Mouse (Mus musculus): ENCODE data around the gene Frmd5.
"Not testable (repeated sequence)": the region's sequence is repeated elsewhere in the genome, so short reads cannot be mapped to it uniquely, and the experiment has no call there.

DNA sequence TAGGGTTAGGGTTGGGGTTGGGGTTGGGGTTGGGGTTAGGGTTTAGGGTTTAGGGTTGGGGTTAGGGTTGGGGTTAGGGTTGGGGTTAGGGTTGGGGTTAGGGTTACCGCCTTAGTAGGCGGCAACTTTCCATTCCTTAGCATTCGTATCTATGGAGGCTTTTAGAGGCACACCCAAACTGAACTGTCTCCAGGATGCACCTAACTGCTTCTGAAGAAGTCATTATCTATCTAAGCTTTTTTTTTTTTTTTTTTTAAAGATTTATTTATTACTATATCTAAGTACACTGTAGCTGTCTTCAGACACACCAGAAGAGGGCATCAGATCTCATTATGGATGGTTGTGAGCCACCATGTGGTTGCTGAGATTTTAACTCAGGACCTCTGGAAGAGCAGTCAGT, 284.1 kb downstream of the Frmd5 start:
- not testable (repeated sequence) for TF ChIP-seq POLR2A (IDR thresholded peaks at IDR 0.05; ENCODE audit: insufficient read length, low read depth); SRF (IDR thresholded peaks at IDR 0.05; ENCODE audit: control insufficient read depth, insufficient read length, low read depth); CEBPB (IDR thresholded peaks at IDR 0.05; ENCODE audit: insufficient read depth, poor library complexity, severe bottlenecking); TCF3 (IDR thresholded peaks at IDR 0.05; ENCODE audit: insufficient read length, low read depth); REST (IDR thresholded peaks at IDR 0.05; ENCODE audit: insufficient read depth, insufficient read length); E2F4 (IDR thresholded peaks at IDR 0.05; ENCODE audit: insufficient read depth)
